Mouse (Mus musculus) cerebellum, postnatal 10 days (tissue): ENCODE measurements around the gene Dgcr2.

Experiments used
- DNase-seq, 2 experiments: peaks; one replicate each; pipeline ENCODE4 v3.0.0; 2021; ENCODE audit warnings: mixed read lengths in 2 of 2

Dgcr2 gene

DNA sequence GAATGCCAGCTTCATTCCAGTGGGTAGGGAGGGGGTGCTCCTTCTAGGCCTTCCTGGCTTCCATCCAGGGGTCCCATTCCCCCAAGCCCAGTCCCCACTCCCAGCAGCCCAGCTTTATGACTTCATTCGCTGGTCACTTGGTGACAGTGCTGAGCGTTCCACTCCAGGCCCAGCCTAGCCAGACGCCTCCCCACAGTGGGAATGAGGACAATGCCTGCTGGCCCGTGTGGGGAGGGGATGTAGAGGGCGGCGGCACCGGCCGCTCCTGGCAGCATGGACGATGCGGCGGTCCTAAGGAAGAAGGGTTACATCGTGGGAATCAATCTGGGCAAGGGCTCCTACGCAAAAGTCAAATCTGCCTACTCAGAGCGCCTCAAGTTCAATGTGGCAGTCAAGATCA lies at the start of gene Dgcr2, which contains the start of gene Tssk2:
Gene Dgcr2 (minus strand): TSS at position 101 of the 400 bp plus-strand sequence.
Gene Tssk2 (plus strand): TSS at position 176 of the 400 bp plus-strand sequence.
- no peak for DNase-seq

DNA sequence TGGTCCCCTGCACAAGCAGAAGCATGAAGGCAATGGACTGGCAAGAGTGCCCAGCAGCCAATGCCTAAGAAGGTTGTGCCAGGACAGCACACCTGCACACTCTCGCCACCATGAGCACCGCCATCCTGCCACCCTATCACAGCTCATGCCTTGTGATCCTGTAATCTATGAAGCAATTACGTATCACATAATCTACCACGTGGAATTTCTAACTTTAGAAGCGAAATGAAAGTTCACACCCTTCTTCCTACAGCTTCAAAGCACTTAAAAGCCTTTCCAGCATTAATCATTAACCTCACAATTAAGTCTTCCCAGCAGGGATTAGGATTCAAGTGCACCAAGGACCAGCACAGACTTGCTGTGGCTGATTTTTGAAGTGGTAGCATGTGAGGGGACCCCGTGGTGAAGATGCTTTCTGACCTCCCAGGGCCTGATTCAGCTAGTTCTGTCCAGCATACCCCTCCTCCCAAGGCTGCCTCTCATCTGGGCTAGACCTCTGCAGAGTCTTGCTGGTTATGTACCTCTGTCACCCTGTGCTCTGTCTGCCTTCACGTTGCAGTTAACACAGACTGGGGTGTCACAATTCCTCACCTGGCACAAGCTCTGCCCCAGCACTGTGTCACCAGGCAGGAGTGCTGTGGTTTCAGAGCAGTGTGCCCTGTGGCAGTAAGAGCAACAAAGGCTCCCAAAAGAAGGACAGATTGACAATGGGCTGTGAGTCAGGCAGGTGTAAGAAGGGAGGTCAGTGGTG lies 46.9 kb upstream of the Dgcr2 start:
- DNase-seq: no peak

DNA sequence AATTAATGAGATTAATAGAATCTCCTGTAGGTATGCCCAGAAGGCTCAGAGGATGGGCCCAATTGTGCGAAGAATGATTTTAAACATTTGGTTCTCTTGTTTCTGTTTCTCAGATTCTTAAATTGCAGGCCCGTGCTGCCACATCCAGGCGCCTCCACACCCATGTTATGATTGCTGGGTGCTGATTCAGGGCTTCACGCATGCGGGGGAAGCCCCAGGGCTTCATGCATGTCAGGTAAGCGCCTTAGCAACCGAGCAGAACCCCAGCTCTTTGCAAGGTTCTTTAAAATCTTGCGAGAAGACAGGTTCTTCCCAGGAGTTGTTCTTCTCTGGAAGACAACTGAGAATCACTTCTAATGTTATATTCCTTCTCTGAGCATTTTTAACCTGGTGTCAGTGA lies 45.1 kb upstream of the Dgcr2 start:
- DNase-seq: no peak

DNA sequence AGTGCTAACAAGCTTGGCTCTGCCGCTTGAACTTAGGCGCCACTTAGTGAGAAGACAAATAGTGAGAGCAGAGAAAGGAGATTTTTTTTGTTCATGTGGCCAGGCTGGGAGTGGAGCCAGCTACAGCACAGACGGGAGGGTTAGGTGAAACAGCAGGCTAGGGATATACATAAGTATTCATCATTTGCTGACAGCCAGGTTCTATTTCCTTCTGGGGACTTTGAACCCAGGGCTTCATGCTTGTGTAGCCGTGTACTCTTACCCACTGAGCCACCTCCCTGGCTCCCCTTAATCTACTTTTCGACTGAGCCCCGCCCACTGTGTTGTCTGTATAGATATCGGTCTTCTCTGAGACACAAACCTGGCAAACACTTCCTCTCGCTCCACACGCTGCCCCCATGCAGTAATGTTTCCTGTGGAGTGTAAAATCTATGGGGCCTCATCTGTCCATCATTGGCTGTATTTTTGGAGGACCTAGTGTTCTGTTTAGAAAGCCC lies 40.9 kb upstream of the Dgcr2 start:
- peak in 1 of 2 experiments; percentile 43 for DNase-seq

DNA sequence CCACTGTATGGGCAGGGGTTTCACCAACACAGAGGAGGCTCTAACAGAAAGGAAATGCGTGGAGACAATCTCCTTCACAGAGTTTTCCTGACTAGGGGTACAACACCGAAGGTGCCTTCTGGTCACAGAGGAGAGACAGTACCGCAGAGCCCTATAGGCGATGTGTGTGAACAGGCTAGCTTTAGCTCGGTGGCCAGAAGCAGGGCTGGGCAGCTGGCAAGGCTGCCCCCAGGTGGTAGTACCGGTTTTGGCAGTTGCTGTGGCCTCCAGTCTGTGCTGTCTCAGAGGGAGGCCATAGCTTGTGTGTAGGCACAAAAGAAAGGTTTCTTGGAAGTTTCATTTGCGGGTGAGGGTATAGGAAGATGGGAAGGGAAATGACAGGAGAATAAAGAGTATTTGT lies 40.5 kb upstream of the Dgcr2 start:
- peak; percentile 77 to 83 for DNase-seq

DNA sequence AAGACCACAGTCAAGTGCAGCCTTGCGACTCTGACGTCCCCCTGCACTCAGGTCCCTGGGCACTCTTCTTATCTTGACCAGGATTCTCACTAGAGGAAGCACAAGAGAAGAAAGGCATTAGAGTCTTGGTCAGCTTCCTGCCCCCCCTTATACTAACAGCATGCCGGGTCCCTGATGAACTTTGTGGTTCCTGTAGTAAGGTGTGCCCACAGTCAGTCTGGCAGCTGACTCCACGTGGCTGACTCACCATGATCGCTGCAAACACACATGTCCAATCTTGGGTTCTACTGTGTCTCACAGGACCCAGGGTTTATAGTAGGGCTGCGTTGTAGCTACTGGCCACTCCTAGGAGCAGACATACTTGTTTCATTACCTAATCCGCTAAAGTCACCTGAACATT lies 39.8 kb upstream of the Dgcr2 start:
- DNase-seq: no peak

DNA sequence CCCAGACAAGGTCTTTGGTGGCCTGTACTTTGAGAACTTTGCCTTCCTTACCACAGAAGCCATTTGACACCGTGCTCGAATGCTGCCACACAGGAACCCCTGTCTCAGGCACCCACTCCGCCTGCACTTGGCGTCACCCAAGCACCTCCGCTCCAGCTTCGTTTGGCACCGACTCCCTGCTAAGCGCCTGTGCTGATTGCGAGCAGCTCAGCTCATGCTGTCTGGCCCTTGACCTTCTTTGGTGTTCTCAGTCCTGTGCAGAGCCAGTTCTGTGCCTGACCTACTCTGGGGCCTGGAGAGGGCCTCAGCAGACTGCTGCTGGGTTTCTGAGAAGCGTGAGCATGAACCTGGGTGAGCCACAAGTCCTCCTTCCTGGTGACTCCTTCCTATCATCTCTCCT lies 38.4 kb upstream of the Dgcr2 start:
- no peak for DNase-seq

DNA sequence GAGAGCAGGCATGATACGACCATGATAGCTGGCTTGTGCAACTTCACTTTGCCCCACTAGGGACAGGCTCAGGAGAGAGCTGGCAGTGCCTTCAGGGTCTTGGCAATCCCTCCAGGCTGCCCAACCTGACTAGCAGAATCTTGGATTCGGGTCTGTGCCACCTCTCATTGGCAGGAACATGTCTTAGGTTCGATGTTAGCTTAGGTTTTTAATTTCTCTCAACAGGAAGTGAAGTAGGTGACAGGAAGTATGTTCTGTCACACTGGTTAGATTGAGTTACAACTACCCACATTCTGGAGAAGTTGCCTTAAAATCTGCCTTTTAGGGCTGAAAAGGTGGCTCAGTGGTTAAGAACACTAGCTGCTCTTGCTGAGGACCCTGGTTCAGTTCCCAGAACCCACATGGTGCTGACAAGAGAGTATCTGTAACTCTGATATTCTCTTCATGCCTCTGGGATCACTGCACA lies 36.1 kb upstream of the Dgcr2 start:
- DNase-seq: no peak

DNA sequence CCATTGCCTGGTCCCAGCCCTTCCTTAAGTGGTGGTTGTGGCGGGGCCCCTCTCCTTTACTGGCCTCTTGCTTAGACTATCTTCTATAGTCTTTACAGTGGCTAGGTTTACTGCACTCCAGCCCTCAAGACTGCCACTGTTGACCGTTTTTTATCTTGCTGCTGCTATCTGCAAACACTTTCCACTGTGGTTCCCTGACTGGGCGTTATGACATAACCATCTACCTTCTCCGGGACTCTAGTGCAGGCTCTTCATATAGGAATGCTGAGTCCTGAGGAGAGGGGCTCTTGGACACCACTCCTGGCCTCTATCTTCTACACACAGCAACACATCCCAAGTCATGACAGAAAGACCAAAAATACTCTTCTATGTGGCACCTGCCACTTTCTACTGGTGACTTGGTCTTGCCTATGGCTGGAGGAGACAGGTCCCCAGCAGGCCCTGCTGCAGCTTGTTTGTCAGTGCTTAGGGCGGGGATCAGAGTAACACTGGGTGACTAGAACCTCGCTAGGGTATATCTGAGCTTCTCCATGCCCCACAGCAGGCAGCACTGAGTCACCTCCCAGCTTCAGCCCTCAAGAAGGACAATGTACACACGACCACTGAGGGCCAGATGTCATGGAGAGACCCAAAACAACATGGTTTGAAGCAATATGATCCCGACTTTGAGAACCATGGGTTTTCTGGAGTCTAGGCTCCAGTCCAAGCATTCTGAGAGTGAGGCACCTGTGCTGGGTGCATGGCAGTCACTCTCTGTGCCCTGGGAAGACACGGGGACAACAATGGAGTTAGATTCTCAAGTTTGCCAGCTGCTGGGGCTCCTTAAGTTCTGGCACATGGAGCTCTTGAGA lies 35.5 kb upstream of the Dgcr2 start:
- no peak for DNase-seq

DNA sequence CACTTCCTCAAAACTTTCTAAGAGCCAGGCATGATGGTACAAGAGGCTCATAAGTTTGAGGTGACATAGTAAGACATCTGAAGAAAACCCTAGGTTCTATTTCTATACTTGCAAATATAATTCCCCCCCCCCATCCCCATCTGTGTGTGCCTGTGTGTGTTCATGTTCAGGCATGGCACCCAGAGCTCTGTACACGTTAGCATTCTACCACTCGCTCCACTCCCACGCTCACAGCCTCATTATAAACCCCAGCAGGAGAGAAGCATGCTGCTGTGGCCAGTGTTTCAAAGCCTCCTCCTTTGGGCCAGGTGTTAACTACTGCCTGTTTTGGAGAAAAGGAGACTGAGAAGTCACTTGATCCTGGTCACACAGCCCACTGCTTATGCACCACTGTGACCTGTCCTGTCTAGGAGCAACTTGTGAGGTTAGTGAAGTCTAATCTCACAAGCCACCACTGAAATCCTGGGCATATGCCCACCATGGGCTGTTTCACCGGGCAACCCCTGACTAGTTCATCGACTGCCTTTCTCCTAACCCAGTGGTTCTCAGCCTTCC lies 33.6 kb upstream of the Dgcr2 start:
- DNase-seq: no peak

DNA sequence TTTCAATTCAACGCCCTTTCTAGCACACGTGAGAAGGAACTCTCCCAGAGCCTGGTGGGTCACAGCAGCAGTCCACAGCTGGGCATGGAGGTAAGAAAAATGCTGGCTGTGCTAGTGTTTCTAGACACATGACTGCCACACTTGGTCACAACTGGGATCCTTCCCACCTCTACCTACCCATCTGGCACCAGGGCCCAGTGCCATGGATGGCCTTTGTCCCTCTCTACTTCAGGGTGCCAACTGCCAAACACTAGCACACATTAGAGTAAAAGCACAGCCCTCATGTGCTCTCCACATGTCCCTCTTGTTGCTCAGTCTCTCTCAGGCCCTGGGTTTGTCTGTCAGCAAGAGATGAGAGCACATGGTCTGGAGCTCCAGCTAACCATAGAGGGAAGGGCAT lies 31.3 kb upstream of the Dgcr2 start:
- peak; percentile 54 to 65 for DNase-seq

DNA sequence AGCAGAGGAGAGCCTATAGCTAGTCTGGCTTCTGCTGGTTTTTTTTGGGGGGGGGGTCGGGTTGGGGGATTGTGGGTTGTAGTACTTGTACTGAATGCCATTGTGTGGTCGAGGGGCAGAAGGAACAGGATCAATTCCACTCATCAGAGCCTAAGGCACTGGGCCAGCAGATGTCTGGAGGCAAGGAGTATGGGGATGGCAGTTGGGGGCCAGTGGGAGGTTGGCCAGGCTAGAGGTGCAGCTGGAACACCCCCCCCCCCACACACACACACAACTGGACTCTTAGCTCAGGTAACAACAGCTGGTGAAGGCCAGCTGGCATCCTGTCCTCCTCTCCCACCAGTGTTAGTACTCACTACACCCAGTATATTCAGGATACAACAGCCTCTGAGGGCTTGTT lies 30.8 kb upstream of the Dgcr2 start:
- peak; percentile 47 to 65 for DNase-seq

DNA sequence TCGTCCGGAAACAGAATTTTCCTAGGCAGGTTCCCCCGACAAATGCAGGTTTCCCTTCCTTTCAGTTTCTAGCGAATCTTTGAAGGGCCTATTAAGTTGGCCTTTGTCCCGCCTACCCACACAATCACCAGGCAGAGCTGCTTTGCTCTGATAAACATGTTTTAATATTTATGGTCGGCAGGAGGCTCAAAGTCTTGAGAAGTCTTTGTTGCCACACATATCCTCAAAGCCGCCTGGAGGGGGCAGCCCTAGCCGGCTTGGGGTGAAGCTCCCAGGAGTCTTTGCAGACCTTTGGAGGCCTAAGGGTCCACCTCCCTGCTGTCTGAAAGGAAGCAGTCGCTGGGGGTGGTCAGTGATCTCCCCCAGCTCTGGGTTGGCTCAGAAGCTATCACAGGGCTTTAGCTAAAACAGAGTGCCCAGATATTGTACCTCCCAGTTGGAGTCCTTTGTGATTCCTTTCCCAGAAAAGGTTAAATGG lies 30.3 kb upstream of the Dgcr2 start:
- DNase-seq: peak; percentile 76

DNA sequence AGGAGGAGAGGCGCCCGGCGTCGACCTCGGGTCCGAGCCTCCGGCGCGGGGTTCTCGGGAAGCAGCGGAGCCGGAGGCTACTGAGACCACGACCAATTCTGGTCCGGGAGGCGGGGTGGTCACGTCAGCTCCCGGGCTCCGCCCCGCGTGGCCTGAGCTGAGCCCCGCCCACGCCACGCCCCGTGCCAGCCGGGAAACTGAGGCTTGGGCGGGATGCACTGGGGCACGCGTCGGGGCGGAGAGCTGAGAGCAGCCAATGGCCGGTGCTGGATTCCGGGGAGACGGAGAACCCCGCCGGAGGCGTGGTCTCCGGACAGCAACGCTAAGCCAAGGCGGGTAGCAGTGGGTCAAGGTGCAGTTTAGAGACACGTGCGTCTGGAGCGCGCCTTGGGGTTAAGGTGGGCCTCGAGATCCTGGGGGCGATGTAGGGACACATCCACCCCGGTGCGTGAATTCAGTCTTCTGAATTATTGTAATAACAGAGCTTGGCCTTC lies 29.8 kb upstream of the Dgcr2 start, which contains the start of gene Slc25a1:
Gene Slc25a1 (minus strand): TSS at position 133 of the 494 bp plus-strand sequence.
- peak; percentile 82 to 88 for DNase-seq

DNA sequence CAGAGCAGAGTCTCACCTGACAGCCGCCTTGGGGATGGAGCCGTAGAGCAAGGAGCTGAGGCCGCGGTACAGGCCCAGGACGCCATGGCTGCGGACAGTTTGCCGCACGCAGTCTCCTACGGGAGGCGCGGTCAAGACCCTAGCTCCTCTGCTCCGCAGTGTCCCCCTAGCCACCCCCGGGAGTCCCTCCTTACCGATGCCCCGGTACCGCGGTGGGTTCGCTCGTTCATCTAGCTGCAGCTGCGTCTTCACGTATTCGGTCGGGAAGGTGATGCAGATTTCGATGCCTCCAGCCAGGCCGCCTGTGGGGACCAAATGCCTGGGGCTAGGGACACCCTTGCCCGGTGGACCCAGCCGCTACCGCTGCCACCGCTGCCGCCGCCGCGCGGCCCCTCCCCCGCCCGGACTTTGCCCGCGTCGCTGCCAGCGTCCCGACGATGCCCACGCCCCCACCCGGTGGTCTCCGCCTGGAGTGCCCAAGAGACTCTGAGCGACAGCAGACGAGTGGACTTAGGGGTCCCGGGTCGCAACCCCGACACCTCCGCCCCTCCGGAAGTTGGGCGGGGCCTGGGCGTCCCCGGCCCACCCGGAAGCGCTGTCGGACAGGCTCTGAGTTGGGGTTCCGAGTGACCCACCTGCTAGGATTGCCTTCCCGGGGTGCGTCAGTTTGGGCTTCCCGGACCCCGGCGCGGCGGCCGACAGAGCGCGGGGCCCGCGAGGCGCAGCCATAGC lies 29.2 kb upstream of the Dgcr2 start:
- peak; percentile 69 for DNase-seq

DNA sequence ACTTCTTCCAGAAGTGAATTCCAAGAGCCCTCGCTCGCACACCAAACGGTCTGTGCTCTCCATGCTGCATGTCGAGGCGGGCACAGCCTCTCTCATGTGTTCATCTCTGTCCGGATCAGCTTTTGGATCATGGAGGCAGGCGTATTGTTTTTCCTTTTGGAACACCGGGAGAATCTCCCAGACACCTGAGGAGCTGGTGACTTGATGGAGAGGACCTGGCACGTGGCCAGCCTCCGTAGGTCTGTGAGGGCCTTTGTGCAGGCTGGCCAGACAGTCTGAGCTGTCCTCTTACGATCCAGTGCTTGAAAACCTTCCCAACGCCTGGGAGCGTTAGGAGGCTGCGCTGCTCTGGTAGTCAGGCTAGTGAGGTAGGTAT lies 23.8 kb upstream of the Dgcr2 start:
- peak in 1 of 2 experiments; percentile 65 for DNase-seq

DNA sequence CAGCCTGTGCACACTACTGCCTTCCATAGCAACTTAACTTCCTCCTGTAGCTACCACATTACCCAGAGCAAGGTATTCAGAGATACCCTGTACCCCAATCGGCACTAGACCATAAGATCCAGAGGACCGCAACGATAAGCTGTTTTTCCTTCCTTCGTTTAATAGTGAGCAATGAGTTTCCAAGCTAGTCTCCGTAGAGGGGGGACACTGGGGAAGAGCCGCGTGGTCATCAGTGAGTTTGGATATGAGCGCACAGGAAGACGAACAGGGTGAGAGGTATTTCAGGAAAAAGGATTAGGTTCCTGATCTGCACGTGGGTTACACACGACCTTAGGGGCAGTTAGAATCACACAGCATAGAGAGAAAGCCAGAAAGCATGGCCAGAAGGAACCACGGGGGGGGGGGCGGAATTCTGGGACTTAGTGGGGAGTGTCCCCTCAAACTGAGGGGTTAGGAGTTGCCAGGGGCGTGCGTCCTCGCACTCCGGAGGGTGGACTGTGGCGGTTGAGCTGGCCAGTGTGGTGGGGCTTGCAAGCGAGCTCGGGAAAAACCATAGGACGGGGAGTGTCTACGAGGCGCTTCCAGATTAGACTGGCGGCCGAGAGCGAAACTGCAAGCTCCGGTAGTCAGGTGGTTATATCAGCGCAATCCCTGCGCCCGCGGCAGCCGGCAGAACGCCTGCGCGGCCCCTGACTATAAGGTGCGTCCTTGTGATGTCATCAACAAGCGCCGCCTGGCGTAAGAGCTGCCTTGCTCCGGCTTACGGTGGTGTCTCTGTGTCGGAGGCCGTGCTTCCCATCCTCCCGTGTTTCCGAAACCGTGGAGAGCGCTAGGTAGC lies 23.2 kb upstream of the Dgcr2 start:
- peak; percentile 98 to 99 for DNase-seq

DNA sequence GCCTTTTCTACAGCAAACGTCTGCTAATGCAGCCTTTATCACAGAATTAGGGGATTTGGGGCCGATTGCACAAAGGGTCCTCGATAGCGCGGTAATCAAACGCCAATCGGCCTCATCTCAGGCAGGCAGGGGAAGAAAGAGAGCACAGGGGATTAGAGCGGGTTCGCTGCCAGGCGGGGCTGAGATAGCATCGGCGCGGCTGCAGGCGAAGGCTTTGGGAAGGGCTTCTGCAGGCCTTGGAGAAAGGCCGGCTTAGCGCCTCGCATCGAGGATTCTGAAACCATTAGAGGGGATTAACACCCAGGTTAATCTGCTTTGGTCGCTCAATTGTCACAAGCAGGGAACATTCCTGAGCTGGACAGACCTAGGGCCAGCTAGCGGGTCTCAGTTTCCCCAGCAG lies 22.2 kb upstream of the Dgcr2 start:
- no peak for DNase-seq

DNA sequence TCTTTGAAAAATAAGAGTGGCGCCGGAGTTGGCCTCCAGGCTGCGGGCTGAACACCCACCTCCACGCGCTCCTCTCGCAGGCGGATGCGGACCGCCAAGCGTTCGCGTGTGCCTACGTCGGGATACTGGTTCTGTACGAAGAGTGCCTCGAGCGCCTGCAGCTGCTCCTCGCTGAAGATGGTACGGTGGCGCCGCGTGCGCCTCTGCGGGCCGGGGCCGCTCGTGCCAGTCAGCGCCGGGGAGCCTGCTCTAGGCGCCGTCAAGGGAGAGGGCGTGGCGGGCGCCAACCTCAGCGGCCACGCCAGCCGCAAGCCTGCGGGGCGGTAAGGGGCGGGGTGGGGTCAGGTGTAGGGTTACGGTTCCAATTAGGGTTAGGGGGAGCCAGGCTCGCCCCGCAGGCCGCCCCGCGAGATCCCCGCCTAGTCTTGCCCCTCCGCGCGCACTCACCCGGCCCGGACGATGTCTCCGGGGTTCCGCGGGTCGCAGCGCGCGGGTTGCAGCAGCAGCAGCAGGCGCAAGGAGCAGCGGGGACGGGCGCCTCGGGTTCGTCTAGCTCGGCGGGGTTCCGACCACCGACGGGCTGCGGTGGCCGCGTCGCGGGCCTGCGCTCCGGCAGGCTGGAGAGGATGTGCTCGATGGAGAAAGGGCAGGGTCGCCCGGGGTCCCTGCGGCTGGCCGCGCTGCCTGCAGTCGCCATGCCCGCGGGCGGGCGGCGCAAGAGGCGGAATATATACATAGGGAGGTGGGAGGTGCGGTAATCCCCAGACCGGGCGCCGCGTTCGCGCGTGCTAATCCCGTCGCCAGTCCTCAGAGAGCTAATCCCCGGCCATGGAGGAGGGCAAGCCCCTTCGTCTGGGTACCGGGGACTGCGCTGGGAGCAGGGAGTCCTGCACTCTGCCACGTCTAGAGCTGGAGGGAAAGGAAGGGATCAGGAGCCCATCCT lies 16.2 kb upstream of the Dgcr2 start, which contains the start of gene Gsc2:
Gene Gsc2 (minus strand): TSS at position 753 of the 943 bp plus-strand sequence.
- DNase-seq: no peak

DNA sequence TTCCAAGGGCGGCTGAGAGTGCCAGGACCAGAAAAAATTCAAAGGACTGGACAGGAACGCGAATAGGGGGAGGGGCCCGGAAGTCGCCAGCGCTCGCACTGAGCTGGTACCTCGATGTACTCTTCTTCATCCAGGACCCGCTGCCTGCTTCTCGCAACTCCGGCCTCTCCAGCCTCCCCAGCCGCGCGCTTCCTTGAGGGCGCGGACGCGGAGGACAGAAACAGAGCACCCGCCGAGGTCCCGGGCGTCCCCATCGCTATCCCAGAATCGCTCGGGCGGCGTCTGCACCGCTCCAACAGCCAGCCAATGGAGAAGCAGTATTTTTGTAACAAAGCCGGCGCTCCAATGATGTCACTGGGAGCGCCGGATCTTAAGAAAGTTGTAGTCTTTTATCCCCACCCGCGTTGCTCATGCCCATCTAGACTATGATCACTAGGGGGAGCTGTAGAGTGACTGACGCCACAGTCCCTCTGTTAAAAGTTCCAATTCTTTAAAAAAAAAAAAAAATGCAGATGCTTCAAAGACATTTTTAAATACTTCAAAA lies 12.8 kb upstream of the Dgcr2 start, which contains the start of gene Ess2:
Gene Ess2 (minus strand): TSS at position 297 of the 544 bp plus-strand sequence.
- peak; percentile 93 to 94 for DNase-seq
